Mouse (Mus musculus) heart, embryonic 10.5 days (tissue): ENCODE data around the gene Manba. TPM values are rescaled to one million over a fixed set of nuclear protein-coding genes. Genes with fewer than 3 reads are reported as not detected.
"Not testable (repeated sequence)": the region's sequence is repeated elsewhere in the genome, so short reads cannot be mapped to it uniquely, and the experiment has no call there.

Source experiments
- DNase-seq: peaks from one replicate; pipeline ENCODE4 v3.0.0-alpha.2; 2017; ENCODE audit warnings: low spot score
- H3K27ac ChIP-seq: fragments of 300-500 bp; sonication (generic); 2 replicates; pipeline ENCODE4 v1.5.1; 2016; ENCODE audit warnings: mild to moderate bottlenecking
- H3K27me3 ChIP-seq: fragments of 300-500 bp; sonication (generic); 2 replicates; pipeline ENCODE4 v1.6.1; 2016; ENCODE audit warnings: mild to moderate bottlenecking; ENCODE audit not compliant: poor library complexity, insufficient read depth, severe bottlenecking
- H3K36me3 ChIP-seq: fragments of 300-500 bp; sonication (generic); 2 replicates; pipeline ENCODE4 v1.6.1; 2016; ENCODE audit warnings: mild to moderate bottlenecking, moderate library complexity
- H3K4me1 ChIP-seq: fragments of 300-500 bp; sonication (generic); 2 replicates; pipeline ENCODE4 v1.6.1; 2016; ENCODE audit warnings: mild to moderate bottlenecking
- H3K4me3 ChIP-seq: fragments of 300-500 bp; sonication (generic); 2 replicates; pipeline ENCODE4 v1.5.1; 2016; ENCODE audit warnings: mild to moderate bottlenecking, moderate library complexity
- H3K9me3 ChIP-seq: fragments of 300-500 bp; sonication (generic); 2 replicates; pipeline ENCODE4 v1.6.1; 2016; ENCODE audit warnings: mild to moderate bottlenecking, moderate library complexity
- WGBS: fragments of 180-500 bp; shearing (Covaris S2); methylation state at CpG from one replicate; pipeline ENCODE4 v1.1.7; 2016; 5-methylcytosine and 5-hydroxymethylcytosine counted together
- polyA plus RNA-seq: library from polyadenylated mRNA; unstranded; fragments of >200 nt; fragmentation: Nextera tagmentation; extraction: Ambion mirVana; gene quantifications from 2 replicates; pipeline ENCODE4 v1.2.1, GENCODE M21; 2016

Gene Manba
- polyA plus RNA-seq, 1 experiment from 2014 or later, result 17.3 TPM

DNA sequence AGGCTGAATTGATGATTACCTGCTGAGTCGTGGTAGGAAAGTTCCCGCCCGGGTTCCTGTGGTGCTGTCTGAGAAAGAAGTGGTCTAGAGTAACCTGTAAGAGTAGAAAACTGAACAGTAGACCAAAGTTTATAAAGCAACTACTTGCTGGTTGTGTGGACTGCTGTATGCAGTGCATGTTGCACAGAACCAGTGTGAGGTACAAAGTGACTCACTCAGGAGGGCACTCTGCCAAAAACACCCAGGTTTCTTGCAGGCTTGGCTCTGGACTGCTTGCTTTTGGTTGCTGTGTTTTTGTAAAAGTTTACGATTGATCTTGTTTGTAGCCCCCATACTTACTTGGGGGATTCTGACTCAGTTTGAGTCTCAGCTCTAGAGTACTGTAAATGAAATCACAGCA lies 15.4 kb upstream of the Manba start:
- Histone ChIP-seq H3K4me3 (no peak overlapping the region), H3K9me3 (no peaks in the 10 kb centered on the region), H3K27me3 (no peaks in the 10 kb centered on the region), H3K4me1 (no peaks in the 10 kb centered on the region), H3K36me3 (peaks cover 13% of the 10 kb centered on the region; the same call in 1 of the 2 replicates), H3K27ac (no peak overlapping the region)
- 53% methylated on average over 4 of the region's 4 CpGs for WGBS
- DNase-seq, result no peak

DNA sequence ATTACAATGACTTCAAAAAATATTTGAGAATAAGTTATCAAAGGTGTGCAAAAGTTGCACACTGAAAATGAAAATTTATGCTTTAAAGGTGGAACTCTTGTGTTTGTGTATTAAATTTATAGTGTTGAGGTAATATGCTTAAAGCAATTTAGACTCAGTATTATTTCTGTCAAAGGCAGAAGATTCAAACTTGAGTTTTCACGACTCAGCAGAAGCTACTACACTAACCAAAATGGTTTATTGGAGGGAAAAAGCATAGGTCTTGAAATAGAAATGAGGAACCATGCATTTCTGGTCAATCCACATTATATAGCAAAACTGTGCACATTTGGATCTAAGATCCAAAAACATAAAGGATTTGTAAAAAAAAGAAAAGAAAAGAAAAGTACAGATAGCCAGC lies 14.6 kb upstream of the Manba start:
- Histone ChIP-seq H3K9me3 (no peaks in the 10 kb centered on the region), H3K36me3 (peaks cover 8% of the 10 kb centered on the region; the same call in 1 of the 2 replicates), H3K27ac (no peak overlapping the region), H3K4me1 (no peaks in the 10 kb centered on the region), H3K27me3 (no peaks in the 10 kb centered on the region), H3K4me3 (no peak overlapping the region)
- 83% methylated on average over 1 of the region's 1 CpGs for WGBS
- DNase-seq, result no peak

- no peak overlapping the region for H3K27ac ChIP-seq
- no peaks in the 10 kb centered on the region for H3K27me3 ChIP-seq
- no peaks in the 10 kb centered on the region for H3K4me1 ChIP-seq
- no peaks in the 10 kb centered on the region for H3K36me3 ChIP-seq
- no peak for DNase-seq
- no peaks in the 10 kb centered on the region for H3K9me3 ChIP-seq
- WGBS, result 83% methylated on average over 8 of the region's 8 CpGs
- no peak overlapping the region for H3K4me3 ChIP-seq
Measured at GRCm38 (mm10) chr3:135475025-135475424, 10.4 kb upstream of the Manba start.

DNA sequence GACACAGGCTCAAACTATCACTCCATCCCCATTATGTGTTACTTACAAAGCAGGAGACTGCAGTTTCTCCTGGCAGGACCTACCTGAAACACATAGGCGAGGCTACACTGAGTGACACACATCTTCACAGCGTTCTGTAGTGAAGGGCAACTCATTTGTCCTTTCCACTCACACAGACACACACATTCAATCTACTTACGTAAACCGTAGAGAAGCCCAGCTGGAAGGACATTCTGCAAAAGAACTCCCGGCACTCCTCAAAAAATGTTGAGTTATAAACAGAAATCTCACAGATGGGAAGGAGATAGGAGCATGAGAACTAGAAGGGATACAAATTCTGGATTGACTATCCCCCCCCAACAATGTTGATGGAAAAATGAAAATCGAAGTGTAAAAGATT lies 9.1 kb upstream of the Manba start:
- 75% methylated on average over 6 of the region's 6 CpGs for WGBS
- no peak overlapping the region for H3K4me3 ChIP-seq
- no peaks in the 10 kb centered on the region for H3K27me3 ChIP-seq
- H3K9me3 ChIP-seq, result no peaks in the 10 kb centered on the region
- no peak overlapping the region for H3K27ac ChIP-seq
- no peaks in the 10 kb centered on the region for H3K4me1 ChIP-seq
- no peaks in the 10 kb centered on the region for H3K36me3 ChIP-seq
- DNase-seq, result no peak

DNA sequence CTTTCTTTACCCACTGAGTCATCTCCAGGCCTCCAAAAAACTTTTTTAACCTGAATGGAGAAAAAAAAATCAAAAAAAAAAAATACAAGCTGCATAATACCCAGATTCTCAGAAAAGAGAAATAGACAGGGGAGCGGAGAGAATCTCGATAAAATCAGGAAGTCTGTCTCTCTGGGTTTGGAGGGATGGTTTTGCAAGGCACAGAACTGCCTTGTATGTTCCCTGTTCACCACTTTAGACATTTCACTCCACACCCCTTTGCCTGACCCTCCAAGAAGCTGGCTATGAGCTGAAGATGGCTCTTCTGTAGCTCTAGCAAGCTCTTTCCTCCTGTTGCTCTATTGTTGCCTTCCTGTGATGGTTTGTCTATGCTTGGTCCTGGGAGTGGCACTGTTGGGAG lies 8.4 kb upstream of the Manba start:
- no peak overlapping the region for H3K4me3 ChIP-seq
- WGBS, result 91% methylated on average over 2 of the region's 2 CpGs
- H3K27me3 ChIP-seq, result no peaks in the 10 kb centered on the region
- no peak for DNase-seq
- no peaks in the 10 kb centered on the region for H3K36me3 ChIP-seq
- no peaks in the 10 kb centered on the region for H3K9me3 ChIP-seq
- no peaks in the 10 kb centered on the region for H3K4me1 ChIP-seq
- no peak overlapping the region for H3K27ac ChIP-seq

DNA sequence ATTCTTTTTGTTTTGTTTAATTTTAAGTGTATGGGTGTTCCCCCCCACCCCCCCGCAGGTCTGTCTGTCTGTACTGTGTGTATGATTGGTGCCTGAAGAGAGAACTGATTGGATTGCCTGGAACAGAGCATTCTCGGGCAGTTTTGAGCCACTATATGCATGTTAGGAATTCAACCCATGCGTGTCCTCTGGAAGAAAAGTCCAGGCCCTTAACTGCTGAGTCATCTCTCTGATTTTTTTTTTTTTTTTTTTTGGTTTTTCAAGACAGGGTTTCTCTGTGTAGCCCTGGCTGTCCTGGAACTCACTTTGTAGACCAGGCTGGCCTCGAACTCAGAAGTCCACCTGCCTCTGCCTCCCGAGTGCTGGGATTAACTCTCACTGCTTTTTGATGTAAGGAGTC lies 6.3 kb upstream of the Manba start:
- H3K27ac ChIP-seq, H3K36me3 ChIP-seq, H3K4me1 ChIP-seq, H3K4me3 ChIP-seq, H3K27me3 ChIP-seq, DNase-seq, H3K9me3 ChIP-seq: not testable (repeated sequence)
- WGBS, result 81% methylated on average over 5 of the region's 5 CpGs

DNA sequence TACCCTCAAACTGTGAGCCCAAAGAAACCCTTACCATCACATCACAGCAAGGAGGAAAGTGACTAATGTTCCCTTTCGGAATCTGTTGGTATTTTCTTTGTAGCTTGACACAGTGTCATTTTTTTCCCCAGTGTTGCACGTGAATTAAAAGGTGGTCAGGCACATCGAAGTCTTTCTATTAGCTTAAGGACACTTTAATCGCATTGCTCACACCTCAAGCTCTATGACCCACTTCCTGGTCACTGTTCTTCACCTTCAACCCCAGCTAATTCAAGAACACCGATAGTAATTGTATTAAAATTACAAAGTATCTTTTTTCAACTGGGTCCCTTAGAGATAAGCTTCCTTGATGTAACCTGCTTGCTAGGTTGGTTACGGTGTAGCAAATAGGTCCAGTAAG lies 4.6 kb upstream of the Manba start:
- WGBS, result 90% methylated on average over 6 of the region's 6 CpGs
- Histone ChIP-seq H3K4me1 (0 out of 2 replicates have a peak, but pooled peaks cover 5% of the 10 kb centered on the region), H3K27me3 (no peaks in the 10 kb centered on the region), H3K4me3 (no peak overlapping the region), H3K27ac (no peak overlapping the region), H3K36me3 (no peaks in the 10 kb centered on the region), H3K9me3 (no peaks in the 10 kb centered on the region)
- DNase-seq, result no peak

DNA sequence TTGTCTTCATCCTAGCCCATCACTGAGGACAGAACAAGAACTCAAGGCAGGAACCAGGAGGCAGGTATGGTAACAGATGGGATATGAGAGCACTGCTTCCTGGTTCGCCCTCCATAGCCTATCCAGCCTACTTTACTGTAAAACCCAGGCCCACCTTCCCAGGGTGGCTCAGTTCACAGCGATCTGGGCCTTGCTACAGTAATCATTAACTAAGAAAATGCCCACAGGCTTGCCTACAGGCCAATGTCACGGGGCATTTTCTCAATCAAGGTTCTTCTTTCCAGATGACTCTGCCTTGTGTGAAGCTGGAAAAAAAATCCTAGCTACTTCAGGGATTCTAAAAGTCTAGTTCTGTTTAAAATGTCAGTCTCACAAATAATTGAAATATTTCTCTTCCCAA lies 3.8 kb upstream of the Manba start:
- Histone ChIP-seq H3K4me3 (no peak overlapping the region), H3K9me3 (no peaks in the 10 kb centered on the region), H3K27ac (no peak overlapping the region), H3K36me3 (no peaks in the 10 kb centered on the region), H3K27me3 (no peaks in the 10 kb centered on the region), H3K4me1 (0 out of 2 replicates have a peak, but pooled peaks cover 5% of the 10 kb centered on the region)
- DNase-seq, result no peak
- WGBS, result 80% methylated on average over 3 of the region's 3 CpGs

GRCm38 (mm10) chr3:135484650-135485049 lies 761 bp upstream of the Manba start:
- WGBS, result 84% methylated on average over 15 of the region's 15 CpGs
- H3K27me3 ChIP-seq, H3K36me3 ChIP-seq, DNase-seq, H3K4me1 ChIP-seq, H3K27ac ChIP-seq, H3K9me3 ChIP-seq: not testable (repeated sequence)
- H3K4me3 ChIP-seq, result peak overlapping the region; percentile 77; the same call in 1 of the 2 replicates

GRCm38 (mm10) chr3:135485900-135486241 lies 460 bp downstream of the Manba start:
- Histone ChIP-seq H3K27me3 (no peaks in the 10 kb centered on the region), H3K4me3 (peak overlapping the region; percentile 77), H3K27ac (peak overlapping the region; percentile 87), H3K4me1 (0 out of 2 replicates have a peak, but pooled peaks cover 5% of the 10 kb centered on the region), H3K9me3 (no peaks in the 10 kb centered on the region), H3K36me3 (peaks cover 7% of the 10 kb centered on the region)
- 16% methylated on average over 9 of the region's 9 CpGs for WGBS
- DNase-seq, result no peak

DNA sequence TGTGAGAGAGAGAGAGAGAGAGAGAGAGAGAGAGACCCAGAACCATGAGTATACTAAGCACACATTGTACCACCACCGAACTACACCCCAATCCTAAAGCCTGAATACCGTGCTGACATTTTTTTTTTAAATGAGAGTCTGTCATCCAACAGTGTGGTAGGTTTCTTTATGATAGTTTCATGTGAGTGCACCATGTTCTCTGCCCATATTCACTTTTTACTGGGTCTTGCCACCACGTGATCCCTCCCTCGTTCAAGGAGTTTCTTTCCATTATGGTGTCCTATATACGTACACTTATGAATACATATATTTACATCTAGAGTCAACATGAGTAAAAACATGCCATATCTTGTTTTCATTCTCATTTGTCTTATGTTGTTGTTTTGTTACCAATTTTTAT lies 940 bp downstream of the Manba start:
- Histone ChIP-seq H3K36me3 (peaks cover 11% of the 10 kb centered on the region), H3K4me1 (0 out of 2 replicates have a peak, but pooled peaks cover 5% of the 10 kb centered on the region), H3K9me3 (no peaks in the 10 kb centered on the region), H3K27ac (peak overlapping the region; percentile 87; the same call in 1 of the 2 replicates), H3K27me3 (no peaks in the 10 kb centered on the region), H3K4me3 (peak overlapping the region; percentile 77)
- DNase-seq, result no peak
- 76% methylated on average over 5 of the region's 5 CpGs for WGBS

- WGBS, result 55% methylated on average over 4 of the region's 4 CpGs
- Histone ChIP-seq H3K27ac (no peak overlapping the region), H3K4me3 (no peak overlapping the region), H3K36me3 (peaks cover 12% of the 10 kb centered on the region), H3K27me3 (no peaks in the 10 kb centered on the region), H3K9me3 (no peaks in the 10 kb centered on the region), H3K4me1 (0 out of 2 replicates have a peak, but pooled peaks cover 5% of the 10 kb centered on the region)
- DNase-seq, result no peak
Measured at GRCm38 (mm10) chr3:135487803-135488202, 2.4 kb downstream of the Manba start.

GRCm38 (mm10) chr3:135489865-135490520 lies 4.6 kb downstream of the Manba start:
- Histone ChIP-seq H3K36me3 (peaks cover 12% of the 10 kb centered on the region), H3K27me3 (no peaks in the 10 kb centered on the region), H3K9me3 (no peaks in the 10 kb centered on the region), H3K4me3 (no peak overlapping the region), H3K27ac (no peak overlapping the region), H3K4me1 (0 out of 2 replicates have a peak, but pooled peaks cover 5% of the 10 kb centered on the region)
- WGBS, result 83% methylated on average over 5 of the region's 5 CpGs
- no peak for DNase-seq

GRCm38 (mm10) chr3:135491102-135491501 lies 5.7 kb downstream of the Manba start:
- Histone ChIP-seq H3K27ac (no peak overlapping the region), H3K4me3 (no peak overlapping the region), H3K36me3 (peaks cover 13% of the 10 kb centered on the region), H3K4me1 (no peaks in the 10 kb centered on the region), H3K9me3 (no peaks in the 10 kb centered on the region), H3K27me3 (no peaks in the 10 kb centered on the region)
- 86% methylated on average over 6 of the region's 6 CpGs for WGBS
- DNase-seq, result no peak
